Mouse (Mus musculus) cerebellum, postnatal 36 days (tissue): ENCODE results near the gene Grin2a.

Source experiments
- DNase-seq, 2 experiments: peaks; one replicate each; pipeline ENCODE4 v3.0.0; 2021 to 2022; ENCODE audit warnings: mixed read lengths in 2 of 2

The Grin2a gene

DNA sequence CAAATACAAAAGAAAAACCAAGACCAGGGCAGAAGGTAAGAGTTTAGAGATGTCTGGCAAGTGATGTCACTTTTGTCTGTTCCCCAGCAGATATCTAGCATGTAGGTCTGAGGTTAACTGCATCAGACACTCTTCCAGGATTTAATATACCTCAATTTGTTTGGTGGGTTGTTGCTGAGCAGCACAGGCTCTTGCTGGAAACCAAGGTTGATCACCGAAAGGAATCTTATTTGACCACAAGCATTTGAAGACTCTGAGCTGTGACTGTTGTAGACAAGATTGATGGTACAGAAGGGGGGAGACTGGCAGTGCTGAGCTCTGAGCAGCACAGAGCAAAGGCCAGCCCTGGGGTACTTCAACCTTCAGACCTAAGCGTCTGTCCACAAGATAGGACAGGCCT is 378.1 kb downstream of the Grin2a start:
- DNase-seq, result no peak

DNA sequence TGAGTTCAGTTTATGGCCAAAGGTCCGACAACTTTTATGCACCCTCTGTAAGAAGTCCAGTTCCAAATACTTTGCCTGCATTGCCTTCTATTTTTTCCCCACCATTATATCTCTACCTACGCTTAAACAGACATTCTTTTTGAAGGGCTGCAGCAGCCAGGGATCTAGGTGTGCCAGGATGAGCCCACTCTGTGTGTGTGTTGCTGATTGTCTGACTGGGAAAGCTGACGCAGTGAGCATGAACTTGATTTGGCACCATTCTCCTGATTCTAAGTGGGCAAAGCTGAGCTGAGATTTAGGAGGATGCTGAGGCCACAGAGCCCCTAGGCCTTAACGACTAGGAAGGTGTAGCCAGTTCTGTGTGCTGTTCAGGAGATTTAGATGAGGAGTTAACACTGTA is 378.6 kb downstream of the Grin2a start:
- DNase-seq, result no peak

DNA sequence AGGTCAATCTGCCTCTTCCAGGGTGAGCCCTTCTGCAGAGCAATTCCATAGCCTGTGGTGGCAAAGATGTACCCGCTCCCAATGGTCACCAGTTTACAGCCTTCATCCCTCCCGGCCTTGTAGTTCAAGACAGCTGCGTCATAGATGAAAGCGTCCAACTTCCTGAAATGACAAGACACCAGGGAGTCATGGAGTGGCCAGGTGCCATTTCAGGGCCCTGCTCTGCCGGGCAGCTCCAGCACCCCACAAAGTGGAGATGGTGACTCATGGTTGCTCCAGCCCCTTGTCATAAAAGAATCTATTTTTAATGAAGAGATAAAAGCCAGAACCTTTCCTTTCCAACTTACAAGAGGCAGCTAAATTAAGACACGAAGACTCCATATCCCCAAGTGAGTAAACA is 382.8 kb downstream of the Grin2a start:
- peak in 1 of 2 experiments; percentile 29 for DNase-seq

DNA sequence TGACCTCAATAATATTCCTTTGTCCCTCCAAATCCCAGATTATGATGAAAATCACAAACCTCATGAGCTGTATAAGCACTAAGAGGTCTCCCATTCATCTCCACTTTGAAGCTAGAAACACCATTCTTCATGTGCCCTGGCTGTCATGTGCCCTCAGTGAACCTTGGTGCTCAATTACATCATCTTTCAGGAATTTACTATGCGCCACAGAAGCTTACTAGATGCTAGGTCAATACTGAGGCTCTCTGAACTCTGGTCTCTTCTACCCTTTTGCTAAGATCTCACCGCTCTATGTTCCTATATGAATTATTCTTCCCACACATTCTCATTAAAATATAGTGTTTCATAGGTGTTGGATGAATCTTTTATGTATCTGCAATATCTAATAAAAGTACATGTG is 387.9 kb downstream of the Grin2a start:
- DNase-seq, result no peak

DNA sequence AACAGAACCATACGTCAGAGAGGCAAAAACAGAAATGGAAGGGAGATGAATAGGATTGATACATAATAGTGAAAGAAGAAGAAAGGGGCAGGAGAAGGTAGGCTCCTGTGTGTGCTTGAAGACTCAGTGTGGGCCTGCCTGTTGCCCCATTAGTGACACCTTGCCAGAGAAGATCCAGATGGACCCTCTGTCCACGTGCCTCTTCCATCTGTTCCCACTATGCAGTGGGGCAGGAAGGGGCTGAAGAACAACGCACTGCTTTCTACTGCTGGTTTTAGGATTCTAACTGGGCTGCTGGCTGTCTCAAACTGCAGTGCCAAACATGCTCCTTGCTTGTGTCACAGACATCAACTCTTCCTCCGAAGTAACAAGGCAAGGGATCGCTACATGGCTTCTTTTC is 391.4 kb downstream of the Grin2a start:
- peak; percentile 39 to 41 for DNase-seq

DNA sequence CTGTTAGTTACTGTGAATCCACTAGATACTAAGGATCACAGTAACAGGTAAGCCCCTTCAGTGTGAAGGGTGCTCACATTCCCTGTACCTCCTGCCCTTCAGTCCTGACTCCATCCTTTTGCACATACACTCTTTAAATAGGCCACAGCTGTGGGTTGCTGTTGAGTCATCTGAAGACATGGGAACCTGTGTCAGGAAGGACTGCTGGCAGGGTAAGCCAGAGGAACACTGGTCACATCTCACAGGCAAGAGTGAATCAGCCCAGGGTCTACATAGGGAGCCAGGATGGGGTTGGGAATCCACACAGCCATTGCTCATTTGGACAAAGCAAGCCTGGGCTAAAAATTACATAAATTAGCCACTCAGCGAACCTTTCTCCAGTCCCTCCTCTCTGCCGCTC is 392.8 kb downstream of the Grin2a start:
- no peak for DNase-seq

DNA sequence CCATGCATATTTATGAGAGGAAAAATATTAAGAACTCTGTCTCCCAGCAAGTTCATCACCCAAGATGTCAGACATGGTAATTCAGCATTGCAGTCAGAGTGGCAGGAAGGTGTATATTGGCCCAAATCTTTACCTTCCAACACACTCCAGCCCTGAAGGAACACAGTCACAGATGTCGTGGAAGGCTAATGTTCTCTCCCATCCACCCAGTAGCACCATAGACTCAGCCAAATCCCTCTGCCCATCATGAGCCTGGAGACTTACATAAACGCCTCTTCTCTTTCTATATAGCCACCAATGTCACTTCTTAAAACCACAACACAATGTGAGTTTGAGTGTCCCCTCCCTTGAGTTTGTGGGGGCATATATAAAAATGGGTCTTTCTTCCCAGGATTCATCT is 406.2 kb downstream of the Grin2a start:
- DNase-seq, result no peak

DNA sequence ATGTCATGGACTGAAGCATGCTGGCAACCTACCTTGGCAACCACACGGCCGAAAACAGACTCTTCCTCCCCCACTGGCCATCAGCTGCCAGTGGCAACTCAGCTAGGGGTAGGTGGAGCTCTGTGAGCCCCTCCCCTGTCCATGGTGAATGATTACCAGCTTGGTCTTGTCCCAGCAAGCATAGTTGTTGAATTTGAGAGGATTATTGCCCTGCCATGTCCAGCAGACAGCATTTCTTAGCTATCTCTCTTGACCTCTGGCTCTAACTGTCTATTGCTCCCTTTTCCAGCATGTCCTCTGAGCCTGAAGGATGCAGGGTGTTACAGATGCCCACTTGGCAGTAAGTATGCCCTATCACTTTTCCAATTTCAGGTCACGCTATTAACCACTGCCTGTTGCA is 406.9 kb downstream of the Grin2a start:
- DNase-seq, result peak in 1 of 2 experiments; percentile 7

DNA sequence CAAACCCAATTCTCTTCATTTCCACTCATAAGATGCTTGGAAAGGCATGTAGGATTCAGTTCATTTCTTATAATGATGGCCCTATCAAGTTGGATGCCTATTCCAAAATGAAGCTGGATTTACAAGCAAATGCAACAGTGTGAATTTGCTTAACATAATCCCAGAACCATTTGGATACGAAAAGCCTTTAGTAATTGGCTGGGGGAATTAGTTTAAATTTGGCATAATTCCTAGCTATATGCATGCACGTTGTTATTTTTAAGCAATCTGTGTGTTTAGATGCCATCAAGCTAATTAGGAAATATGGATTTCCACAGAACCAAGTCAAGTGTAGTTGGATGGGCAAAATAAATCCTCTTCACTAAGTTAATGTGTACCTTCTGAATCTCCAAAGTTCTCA is 411.4 kb downstream of the Grin2a start:
- DNase-seq, result no peak

DNA sequence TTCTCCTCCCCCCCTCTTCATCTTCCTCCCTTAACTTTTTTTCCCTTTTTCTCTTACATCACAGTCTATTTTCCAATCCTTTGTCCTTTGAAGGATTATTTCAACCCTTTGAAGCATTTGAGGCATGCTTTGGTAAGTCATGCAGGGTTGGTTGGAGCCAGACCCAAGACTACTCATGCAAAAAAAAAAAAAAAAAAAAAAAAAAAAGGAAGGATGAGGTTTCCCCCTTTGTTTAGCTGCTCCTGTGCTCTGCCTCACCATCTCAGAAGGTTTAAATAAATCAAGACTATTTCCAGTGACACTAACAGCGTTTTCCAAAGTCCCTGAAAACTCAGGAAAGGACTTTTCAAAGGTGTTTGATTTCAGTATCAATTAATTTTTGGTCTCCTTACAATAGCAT is 423.6 kb downstream of the Grin2a start:
- no peak for DNase-seq

DNA sequence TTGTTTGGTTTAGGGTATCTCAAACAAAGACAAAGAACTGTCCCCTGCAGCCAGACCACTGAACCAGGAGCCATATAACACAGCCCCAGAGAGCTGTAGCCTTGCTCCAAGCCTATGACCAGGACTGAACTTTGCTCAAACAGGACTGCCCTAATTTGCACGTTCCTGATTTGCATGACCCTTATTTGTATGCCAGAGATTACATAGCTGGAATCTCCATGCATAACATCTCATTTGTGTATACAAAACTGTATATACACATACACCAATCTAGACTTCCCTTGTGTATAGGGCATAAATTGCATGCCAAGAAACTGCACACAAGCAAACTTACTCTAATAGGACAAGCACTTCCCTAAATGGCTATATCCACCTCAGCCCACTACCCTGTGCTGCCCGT is 428.1 kb downstream of the Grin2a start:
- DNase-seq, result no peak

DNA sequence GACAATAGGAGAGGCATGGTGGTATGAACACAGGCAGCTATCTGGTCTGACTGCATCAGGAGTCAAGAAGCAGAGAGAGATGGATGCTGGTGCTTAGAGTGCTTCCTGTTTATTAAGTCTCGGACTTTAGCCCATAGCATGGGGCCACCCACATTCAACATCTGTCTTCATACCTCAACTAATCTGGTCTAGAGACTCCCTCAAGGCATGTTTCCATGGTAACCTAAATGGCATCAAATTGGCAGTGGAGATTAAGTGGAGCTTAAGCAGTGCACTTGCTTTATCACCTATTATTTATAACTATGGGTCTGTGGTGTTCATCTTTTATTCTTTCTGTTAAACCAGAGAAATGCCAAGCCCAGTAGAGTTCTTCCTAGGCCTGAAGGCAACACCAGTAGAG is 433.5 kb downstream of the Grin2a start:
- no peak for DNase-seq

DNA sequence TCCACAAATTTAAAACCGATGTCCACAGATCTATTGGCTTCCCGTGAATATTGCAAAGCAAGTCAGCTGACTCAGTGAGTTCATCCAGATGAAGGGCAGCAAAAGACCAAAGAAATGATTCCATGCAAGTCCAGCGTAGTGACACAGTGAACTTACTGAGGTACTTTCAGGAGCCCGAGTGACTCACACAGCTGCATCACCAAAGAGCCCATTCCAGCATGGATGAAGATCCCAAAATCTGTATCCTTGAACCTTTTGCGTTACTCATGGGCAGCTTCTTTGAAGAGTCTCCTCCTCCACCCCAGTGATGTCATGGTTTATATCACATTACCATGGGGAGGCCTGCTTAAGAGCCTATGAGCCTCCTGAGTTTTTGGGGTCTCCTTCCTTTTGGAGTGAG is 460.2 kb downstream of the Grin2a start:
- DNase-seq, result no peak

DNA sequence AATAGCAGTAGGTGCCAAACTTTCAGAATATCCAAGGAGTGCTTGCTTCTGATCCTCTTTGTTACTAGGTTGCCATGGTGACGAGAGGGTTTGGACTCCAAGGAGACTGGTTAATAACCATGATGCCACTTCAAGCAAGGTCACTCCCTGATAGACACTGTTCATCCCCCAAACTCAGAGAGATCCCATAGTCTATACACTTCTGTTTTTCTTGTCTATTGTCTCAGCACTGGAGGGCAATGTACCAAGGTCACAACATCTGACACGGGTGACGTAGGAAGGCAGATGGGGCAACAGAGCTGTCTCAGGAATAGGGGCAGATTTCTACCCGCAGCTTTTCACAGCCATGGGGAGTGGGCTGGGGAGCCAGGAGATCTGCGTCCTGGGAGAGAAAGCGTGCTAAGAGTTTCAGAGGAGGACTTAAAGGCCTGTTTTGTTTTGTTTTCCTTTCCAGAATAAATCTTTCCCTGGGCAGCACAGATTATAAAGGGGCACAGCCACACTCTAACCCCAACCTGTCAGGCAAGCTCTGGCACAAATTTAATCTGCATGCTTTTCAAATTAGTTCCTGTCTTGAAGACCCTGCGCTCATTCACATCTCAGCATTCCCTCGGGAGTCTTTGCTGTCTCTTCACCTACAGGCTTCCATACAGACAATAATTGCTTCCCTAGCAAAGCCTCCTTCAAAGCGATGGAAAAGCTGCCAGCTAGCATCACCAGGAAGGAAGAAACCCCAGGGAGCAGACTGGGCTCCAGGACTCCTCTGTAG is 461.6 kb downstream of the Grin2a start:
- no peak for DNase-seq

DNA sequence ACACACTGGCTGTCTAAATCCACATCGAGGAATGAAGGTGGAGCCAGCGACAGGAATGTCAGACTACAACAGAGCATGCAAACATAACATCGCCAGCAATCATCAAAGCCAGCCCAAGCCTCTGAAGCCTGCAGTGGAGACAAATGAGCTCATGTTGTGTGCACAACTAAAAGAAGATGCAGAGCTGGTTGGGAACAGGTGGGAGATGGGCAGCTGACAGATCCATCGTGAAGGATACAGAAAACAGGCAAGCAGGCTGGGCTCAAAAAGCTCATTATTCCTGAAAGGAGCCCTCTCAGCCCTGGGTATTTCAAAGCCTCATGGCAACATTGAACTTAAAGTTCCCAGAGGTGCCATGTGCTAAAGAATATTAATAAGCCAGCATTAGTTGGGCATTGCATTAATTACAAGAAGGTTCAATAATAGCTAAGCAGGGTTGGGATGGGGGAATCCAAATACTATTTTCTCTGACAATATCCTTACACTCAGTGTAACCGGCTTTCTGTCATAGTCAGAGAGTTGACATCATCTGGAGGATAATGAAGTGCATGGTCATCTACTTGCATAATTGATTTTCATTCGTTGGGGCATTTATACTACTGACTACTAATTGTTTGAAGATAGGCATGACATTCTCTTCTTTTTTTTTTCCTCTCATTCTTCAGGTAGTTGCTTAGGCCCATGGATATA is 462.4 kb downstream of the Grin2a start:
- DNase-seq, result no peak

DNA sequence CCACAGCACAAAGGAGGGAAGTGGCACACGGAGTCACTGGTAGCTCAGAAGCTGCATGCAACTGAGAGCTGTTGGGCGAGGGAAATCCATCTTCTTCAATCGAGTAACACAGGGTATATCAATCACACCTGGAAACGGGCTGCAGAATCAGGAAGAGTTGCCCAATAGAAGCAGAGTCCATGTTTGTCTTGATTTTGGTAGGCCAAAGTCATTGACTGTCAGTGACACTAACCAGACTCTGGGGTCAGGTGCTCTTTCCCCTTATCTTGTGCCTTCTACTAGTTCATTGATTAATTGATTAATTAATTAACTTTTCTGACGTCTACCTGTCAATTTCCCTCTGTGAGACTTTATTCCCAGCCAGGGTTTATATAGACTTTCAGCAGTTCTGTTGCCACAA is 468.1 kb downstream of the Grin2a start:
- DNase-seq, result no peak

DNA sequence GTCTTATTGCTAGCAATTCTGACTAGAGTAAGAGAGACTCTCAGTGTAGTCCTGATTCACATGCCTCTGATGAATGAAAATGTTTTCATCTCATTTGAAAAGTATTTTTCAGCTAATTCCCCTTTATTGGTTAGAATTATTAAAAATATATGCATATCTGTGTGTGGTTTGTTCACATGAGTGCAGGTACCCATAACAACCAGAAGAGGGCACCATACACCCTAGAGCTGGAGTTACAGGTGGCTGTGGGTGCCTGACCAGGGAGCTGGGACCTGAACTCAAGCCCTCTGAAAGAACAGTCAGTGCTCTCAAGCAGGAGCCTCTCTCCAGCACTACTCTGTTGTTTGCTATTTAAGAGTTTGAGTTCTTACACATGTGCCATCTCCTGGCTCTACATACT is 472.0 kb downstream of the Grin2a start:
- DNase-seq, result no peak
